Mouse (Mus musculus) lung, postnatal 0 days (tissue): ENCODE measurements around the gene Nfs1. TPM values are rescaled to one million over a fixed set of nuclear protein-coding genes. Genes with fewer than 3 reads are reported as not detected.

ENCODE experiments used
- ATAC-seq: fragments of 200-750 bp; cut with Nextera tagmentation; 2 replicates; pipeline ENCODE4 v1.8.0; 2017; ENCODE audit warnings: moderate library complexity
- DNase-seq: peaks from one replicate; pipeline ENCODE4 v3.0.0-alpha.2; 2016; ENCODE audit warnings: low spot score
- H3K27ac ChIP-seq: fragments of 300-500 bp; sonication (generic); 2 replicates; pipeline ENCODE4 v1.5.1; 2014; ENCODE audit warnings: antibody characterized with exemption, mild to moderate bottlenecking, low read length, mixed read lengths
- H3K27me3 ChIP-seq: fragments of 300-500 bp; sonication (generic); replicated peaks from 2 replicates; pipeline ENCODE4 v1.6.1; 2014; ENCODE audit warnings: low read length, mixed read lengths; ENCODE audit not compliant: insufficient read depth
- H3K36me3 ChIP-seq: fragments of 300-500 bp; sonication (generic); 2 replicates; pipeline ENCODE4 v1.6.1; 2014; ENCODE audit warnings: low read length, mixed read lengths; ENCODE audit not compliant: insufficient read depth
- H3K4me1 ChIP-seq: fragments of 300-500 bp; sonication (generic); 2 replicates; pipeline ENCODE4 v1.6.1; 2014; ENCODE audit warnings: antibody characterized with exemption, low read depth, low read length, mixed read lengths; ENCODE audit not compliant: insufficient read depth
- H3K4me2 ChIP-seq: fragments of 300-500 bp; sonication (generic); replicated peaks from 2 replicates; pipeline ENCODE4 v1.6.1; 2014; ENCODE audit warnings: low read depth, mild to moderate bottlenecking, low read length, moderate library complexity, mixed read lengths
- H3K4me3 ChIP-seq: fragments of 300-500 bp; sonication (generic); 2 replicates; pipeline ENCODE4 v1.5.1; 2014; ENCODE audit warnings: low read depth, low read length
- H3K9ac ChIP-seq: fragments of 300-500 bp; sonication (generic); replicated peaks from 2 replicates; pipeline ENCODE4 v1.6.1; 2014; ENCODE audit warnings: low read depth, mild to moderate bottlenecking
- H3K9me3 ChIP-seq: fragments of 300-500 bp; sonication (generic); 2 replicates; pipeline ENCODE4 v1.6.1; 2016; ENCODE audit warnings: low read length, mixed read lengths
- CTCF ChIP-seq: IDR thresholded peaks from 2 replicates; pipeline ENCODE4 v1.5.1; 2016; ENCODE audit warnings: antibody characterized with exemption, mild to moderate bottlenecking
- EP300 ChIP-seq: IDR thresholded peaks from 2 replicates; pipeline ENCODE4 v1.6.1; 2016; ENCODE audit warnings: antibody characterized with exemption, mild to moderate bottlenecking, control low read depth
- WGBS: fragments of 180-500 bp; shearing (Covaris S2); extraction: QIAGEN DNeasy Blood & Tissue Kit; methylation state at CpG from one replicate; pipeline ENCODE4 v1.1.7; 2014; 5-methylcytosine and 5-hydroxymethylcytosine counted together
- polyA plus RNA-seq: library from polyadenylated mRNA; unstranded; fragments of >200 nt; fragmentation: Nextera tagmentation; extraction: Ambion mirVana; gene quantifications from 2 replicates; pipeline ENCODE4 v1.2.1, GENCODE M21; 2015

Gene Nfs1
- polyA plus RNA-seq, 1 experiment from 2014 or later: 33.7 TPM

DNA sequence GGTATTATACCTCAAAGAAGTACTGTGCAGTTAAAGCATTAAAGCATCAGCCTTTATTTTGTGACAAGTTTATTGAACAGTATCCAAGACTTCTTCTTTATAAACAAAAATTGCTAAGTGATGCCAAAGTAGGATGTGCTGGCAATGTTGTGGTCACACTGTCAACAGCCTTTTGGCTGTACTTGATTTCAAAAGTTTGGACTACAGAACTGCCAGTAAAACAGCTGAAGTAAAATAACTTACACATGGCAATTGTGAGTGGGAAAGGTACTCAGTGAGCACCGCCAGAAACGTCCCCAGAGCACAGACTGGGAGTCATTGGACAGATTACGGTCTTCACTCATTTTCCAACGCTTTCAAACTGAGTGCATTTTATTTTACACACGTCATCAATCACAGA, 52.1 kb downstream of the Nfs1 start:
- Histone ChIP-seq H3K27ac (no peak overlapping the region), H3K9ac (no peak overlapping the region), H3K36me3 (peaks cover 19% of the 10 kb centered on the region), H3K4me3 (no peak overlapping the region), H3K4me1 (no peaks in the 10 kb centered on the region), H3K4me2 (no peak overlapping the region), H3K27me3 (no peaks in the 10 kb centered on the region), H3K9me3 (no peaks in the 10 kb centered on the region)
- 55% methylated on average over 5 of the region's 5 CpGs for WGBS
- TF ChIP-seq EP300 (no peak), CTCF (no peak)
- DNase-seq (peak; percentile 60), ATAC-seq (no peak)

DNA sequence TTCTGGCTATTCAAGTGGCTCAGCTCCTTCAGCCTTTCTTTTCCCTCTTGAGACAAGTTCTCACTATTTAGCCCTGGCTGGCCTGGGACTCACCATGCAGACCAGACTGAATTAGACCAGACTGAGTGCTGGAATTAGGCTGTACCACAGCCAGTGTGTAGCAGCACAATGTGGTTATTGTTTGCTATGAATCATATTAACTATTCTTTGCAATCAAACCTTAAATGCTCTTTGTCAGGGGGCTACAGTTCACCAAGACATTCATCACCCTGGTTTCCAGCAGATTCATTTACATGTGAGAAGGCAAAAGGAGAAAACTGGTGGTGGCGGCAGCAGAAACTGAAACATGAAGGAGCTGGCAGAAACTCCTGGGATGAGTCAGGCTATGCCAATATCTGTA, 54.2 kb downstream of the Nfs1 start:
- Histone ChIP-seq H3K36me3 (0 out of 2 replicates have a peak, but pooled peaks cover 6% of the 10 kb centered on the region), H3K9me3 (no peaks in the 10 kb centered on the region), H3K27ac (no peak overlapping the region), H3K4me3 (no peak overlapping the region), H3K4me2 (no peak overlapping the region), H3K9ac (no peak overlapping the region), H3K27me3 (no peaks in the 10 kb centered on the region), H3K4me1 (no peaks in the 10 kb centered on the region)
- DNase-seq (no peak), ATAC-seq (no peak)
- no peak for TF ChIP-seq CTCF
- WGBS: 90% methylated on average over 1 of the region's 1 CpGs

DNA sequence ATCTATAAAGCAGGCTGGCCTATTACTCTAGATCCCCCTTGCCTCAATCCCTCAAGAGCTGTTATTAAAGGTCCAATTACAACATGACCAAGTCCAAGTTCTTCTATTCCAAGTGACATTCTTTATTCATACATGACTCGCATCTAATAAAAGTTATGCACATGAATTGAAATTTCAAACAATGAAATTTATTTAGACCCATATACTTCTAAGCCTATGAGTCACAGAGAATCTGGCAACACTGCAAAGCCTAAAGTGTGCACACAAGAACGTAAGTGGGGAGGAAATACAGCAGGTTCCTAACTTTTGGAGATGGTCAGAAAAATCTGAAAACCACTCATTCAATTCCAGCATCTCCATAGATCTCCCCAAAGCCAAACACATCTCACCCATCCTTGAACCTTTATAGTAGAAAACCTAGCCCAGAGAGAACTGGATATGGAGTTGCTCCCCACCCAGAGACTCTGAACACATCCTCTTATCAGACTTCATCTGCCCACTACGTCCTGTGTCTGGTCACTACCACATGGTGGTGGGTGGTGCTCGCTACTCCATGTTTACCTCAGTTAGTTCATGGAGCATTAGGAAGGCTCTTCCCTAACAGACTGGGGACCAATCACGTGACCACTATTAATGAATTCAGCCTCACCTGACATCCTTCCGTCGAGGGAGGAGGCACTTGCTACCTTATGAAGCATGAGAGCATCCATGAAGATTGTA, 56.4 kb downstream of the Nfs1 start:
- Histone ChIP-seq H3K4me3 (no peak overlapping the region), H3K4me1 (no peaks in the 10 kb centered on the region), H3K36me3 (0 out of 2 replicates have a peak, but pooled peaks cover 6% of the 10 kb centered on the region), H3K9me3 (no peaks in the 10 kb centered on the region), H3K27ac (no peak overlapping the region), H3K9ac (no peak overlapping the region), H3K27me3 (no peaks in the 10 kb centered on the region), H3K4me2 (no peak overlapping the region)
- DNase-seq: no peak
- TF ChIP-seq CTCF (no peak), EP300 (no peak)
- WGBS: 80% methylated on average over 7 of the region's 7 CpGs
- ATAC-seq: no peak

DNA sequence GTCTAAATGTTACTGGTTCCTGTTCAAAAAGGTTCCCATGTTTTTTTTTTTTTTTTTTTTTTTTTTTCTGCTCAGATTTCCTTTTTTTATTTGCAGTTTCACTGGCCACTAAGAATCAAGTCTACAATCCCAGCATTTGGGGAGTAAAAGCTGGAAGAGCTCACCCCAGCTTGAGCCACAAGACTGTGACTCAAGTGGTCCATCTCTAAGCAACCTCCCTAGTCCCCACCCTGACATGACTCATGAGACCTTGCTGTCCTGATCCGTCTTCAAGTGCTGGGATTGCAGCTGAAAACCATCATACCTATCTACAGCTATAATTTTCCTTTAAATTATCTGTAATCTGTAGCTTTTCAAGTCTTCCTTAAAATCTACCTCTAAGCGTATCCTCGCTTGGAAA, 59.4 kb downstream of the Nfs1 start:
- Histone ChIP-seq H3K9me3 (no peaks in the 10 kb centered on the region), H3K9ac (no peak overlapping the region), H3K36me3 (0 out of 2 replicates have a peak, but pooled peaks cover 1% of the 10 kb centered on the region), H3K4me3 (no peak overlapping the region), H3K4me1 (no peaks in the 10 kb centered on the region), H3K4me2 (no peak overlapping the region), H3K27me3 (no peaks in the 10 kb centered on the region), H3K27ac (no peak overlapping the region)
- WGBS: 87% methylated on average over 3 of the region's 3 CpGs
- ATAC-seq (no peak), DNase-seq (no peak)
- TF ChIP-seq CTCF (no peak), EP300 (no peak)

DNA sequence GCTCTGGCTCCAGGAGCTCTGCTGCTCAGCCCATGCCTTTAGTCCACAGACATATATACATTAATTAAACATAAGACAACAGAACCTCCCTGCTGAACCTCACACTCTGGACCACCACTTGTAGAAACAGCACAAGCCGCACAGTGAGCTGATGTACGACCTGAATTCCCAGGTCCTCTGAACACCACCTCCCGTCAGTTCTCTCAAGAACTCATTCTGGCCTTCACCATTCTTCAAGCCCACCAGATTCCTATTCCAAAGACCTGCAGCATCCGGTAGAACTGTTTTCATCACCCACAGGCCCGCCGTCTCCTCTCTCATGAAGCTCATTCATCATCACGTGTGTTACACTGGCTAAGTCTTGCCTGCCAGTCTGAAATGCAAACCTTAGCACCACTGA, 63.6 kb downstream of the Nfs1 start:
- no peak overlapping the region for H3K27ac ChIP-seq
- H3K27me3 ChIP-seq: no peaks in the 10 kb centered on the region
- no peaks in the 10 kb centered on the region for H3K4me1 ChIP-seq
- 76% methylated on average over 7 of the region's 7 CpGs for WGBS
- no peak for DNase-seq
- H3K4me2 ChIP-seq: no peak overlapping the region
- ATAC-seq: no peak
- H3K9me3 ChIP-seq: no peaks in the 10 kb centered on the region
- H3K9ac ChIP-seq: no peak overlapping the region
- H3K4me3 ChIP-seq: no peak overlapping the region
- no peak for TF ChIP-seq CTCF
- TF ChIP-seq EP300: no peak
- H3K36me3 ChIP-seq: peaks cover 27% of the 10 kb centered on the region

DNA sequence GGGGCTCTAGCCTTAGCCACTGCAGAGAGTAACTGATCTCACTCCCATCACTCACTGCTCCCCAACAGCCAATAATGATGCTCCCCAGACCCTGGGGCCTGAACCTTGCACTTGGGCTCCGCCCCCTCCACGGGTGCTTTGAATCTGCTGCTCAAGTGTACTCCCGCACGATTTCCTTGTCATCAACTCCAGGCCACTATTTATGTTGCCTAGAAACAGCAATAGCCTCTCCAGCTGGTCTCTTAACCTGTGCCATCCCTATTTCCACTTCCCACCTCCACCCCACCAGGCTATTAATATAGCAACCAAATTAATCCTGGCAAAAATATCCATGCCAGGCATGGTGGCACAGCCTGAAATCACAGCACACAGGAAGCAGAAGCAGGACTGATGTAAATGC, 64.3 kb downstream of the Nfs1 start:
- ATAC-seq (no peak), DNase-seq (peak; percentile 15)
- Histone ChIP-seq H3K4me3 (no peak overlapping the region), H3K27me3 (no peaks in the 10 kb centered on the region), H3K9ac (no peak overlapping the region), H3K27ac (no peak overlapping the region), H3K4me1 (no peaks in the 10 kb centered on the region), H3K36me3 (peaks cover 32% of the 10 kb centered on the region), H3K4me2 (no peak overlapping the region), H3K9me3 (no peaks in the 10 kb centered on the region)
- WGBS: 37% methylated on average over 4 of the region's 4 CpGs
- TF ChIP-seq EP300 (no peak), CTCF (no peak)
